Mouse (Mus musculus) thymus, adult 2 months (tissue): ENCODE measurements around the gene 3110082I17Rik. TPM values are rescaled to one million over a fixed set of nuclear protein-coding genes. Genes with fewer than 3 reads are reported as not detected.

Experiments
- DNase-seq: peaks from one replicate; pipeline ENCODE4 v3.0.0; 2021
- H3K27ac ChIP-seq: fragments of 200-500 bp; 2 replicates; pipeline ENCODE4 v1.5.1; 2012; ENCODE audit warnings: low read length, control low read depth; ENCODE audit not compliant: control insufficient read depth, insufficient read depth
- H3K27me3 ChIP-seq: fragments of 200-500 bp; 2 replicates; pipeline ENCODE4 v1.6.1; 2012; ENCODE audit warnings: mild to moderate bottlenecking, low read length, moderate library complexity, mixed read lengths; ENCODE audit not compliant: control insufficient read depth, insufficient read depth
- H3K36me3 ChIP-seq: fragments of 200-500 bp; 2 replicates; pipeline ENCODE4 v1.6.1; 2012; ENCODE audit warnings: mild to moderate bottlenecking, low read length, moderate library complexity; ENCODE audit not compliant: control insufficient read depth, insufficient read depth
- H3K4me1 ChIP-seq: fragments of 200-500 bp; replicated peaks from 2 replicates; pipeline ENCODE4 v1.6.1; 2012; ENCODE audit warnings: low read length; ENCODE audit not compliant: control insufficient read depth, insufficient read depth
- H3K4me3 ChIP-seq: fragments of 200-500 bp; 2 replicates; pipeline ENCODE4 v1.5.1; 2012; ENCODE audit warnings: mild to moderate bottlenecking, low read length, control low read depth, moderate library complexity; ENCODE audit not compliant: control insufficient read depth, insufficient read depth
- CTCF ChIP-seq: fragments of 200-500 bp; IDR thresholded peaks from 2 replicates; pipeline ENCODE4 v1.5.1; 2012; ENCODE audit warnings: mild to moderate bottlenecking, control low read depth, low read length, moderate library complexity, borderline replicate concordance; ENCODE audit not compliant: control insufficient read depth, poor library complexity, insufficient read depth; ENCODE audit errors: extremely low read depth
- POLR2A ChIP-seq: fragments of 200-500 bp; IDR thresholded peaks from 2 replicates; pipeline ENCODE4 v1.6.1; 2012; ENCODE audit warnings: mild to moderate bottlenecking, low read length, control low read depth, moderate library complexity; ENCODE audit not compliant: control insufficient read depth, poor library complexity, insufficient read depth; ENCODE audit errors: extremely low read depth
- WGBS: fragments of 180-500 bp; shearing (Covaris S2); methylation state at CpG from one replicate; pipeline ENCODE4 v1.1.7; 2018; 5-methylcytosine and 5-hydroxymethylcytosine counted together
- polyA plus RNA-seq: library from polyadenylated mRNA; depleted of rRNA; stranded (reverse); fragments of >200 nt; gene quantifications from 2 replicates; pipeline ENCODE4 v1.2.3, GENCODE M21; 2012

The 3110082I17Rik gene
- polyA plus RNA-seq, 1 experiment, result 7.5 TPM

- H3K27me3 ChIP-seq, result no peaks in the 10 kb centered on the region
- WGBS, result 84% methylated on average over 6 of the region's 6 CpGs
- H3K4me1 ChIP-seq, result peaks cover 15% of the 10 kb centered on the region
- TF ChIP-seq CTCF (no peak), POLR2A (no peak)
- H3K27ac ChIP-seq, result no peak overlapping the region
- H3K36me3 ChIP-seq, result peaks cover 4% of the 10 kb centered on the region; the same call in 1 of the 2 replicates
- no peak for DNase-seq
- no peak overlapping the region for H3K4me3 ChIP-seq
Measured at GRCm38 (mm10) chr5:139389676-139390061, 70.7 kb downstream of the 3110082I17Rik start.

GRCm38 (mm10) chr5:139388694-139389675 lies 71.3 kb downstream of the 3110082I17Rik start:
- TF ChIP-seq POLR2A (no peak), CTCF (no peak)
- H3K27me3 ChIP-seq, result no peaks in the 10 kb centered on the region
- H3K4me3 ChIP-seq, result no peak overlapping the region
- peaks cover 4% of the 10 kb centered on the region; the same call in 1 of the 2 replicates for H3K36me3 ChIP-seq
- 93% methylated on average over 17 of the region's 17 CpGs for WGBS
- peaks cover 14% of the 10 kb centered on the region for H3K4me1 ChIP-seq
- H3K27ac ChIP-seq, result no peak overlapping the region
- no peak for DNase-seq

- 82% methylated on average over 4 of the region's 4 CpGs for WGBS
- TF ChIP-seq POLR2A, result no peak
- TF ChIP-seq CTCF, result no peak
- no peak overlapping the region for H3K4me3 ChIP-seq
- no peak overlapping the region for H3K27ac ChIP-seq
- peaks cover under 1% of the 10 kb centered on the region; the same call in 1 of the 2 replicates for H3K36me3 ChIP-seq
- no peak for DNase-seq
- H3K27me3 ChIP-seq, result no peaks in the 10 kb centered on the region
- H3K4me1 ChIP-seq, result peaks cover 21% of the 10 kb centered on the region
Measured at GRCm38 (mm10) chr5:139388195-139388570, 72.1 kb downstream of the 3110082I17Rik start.

DNA sequence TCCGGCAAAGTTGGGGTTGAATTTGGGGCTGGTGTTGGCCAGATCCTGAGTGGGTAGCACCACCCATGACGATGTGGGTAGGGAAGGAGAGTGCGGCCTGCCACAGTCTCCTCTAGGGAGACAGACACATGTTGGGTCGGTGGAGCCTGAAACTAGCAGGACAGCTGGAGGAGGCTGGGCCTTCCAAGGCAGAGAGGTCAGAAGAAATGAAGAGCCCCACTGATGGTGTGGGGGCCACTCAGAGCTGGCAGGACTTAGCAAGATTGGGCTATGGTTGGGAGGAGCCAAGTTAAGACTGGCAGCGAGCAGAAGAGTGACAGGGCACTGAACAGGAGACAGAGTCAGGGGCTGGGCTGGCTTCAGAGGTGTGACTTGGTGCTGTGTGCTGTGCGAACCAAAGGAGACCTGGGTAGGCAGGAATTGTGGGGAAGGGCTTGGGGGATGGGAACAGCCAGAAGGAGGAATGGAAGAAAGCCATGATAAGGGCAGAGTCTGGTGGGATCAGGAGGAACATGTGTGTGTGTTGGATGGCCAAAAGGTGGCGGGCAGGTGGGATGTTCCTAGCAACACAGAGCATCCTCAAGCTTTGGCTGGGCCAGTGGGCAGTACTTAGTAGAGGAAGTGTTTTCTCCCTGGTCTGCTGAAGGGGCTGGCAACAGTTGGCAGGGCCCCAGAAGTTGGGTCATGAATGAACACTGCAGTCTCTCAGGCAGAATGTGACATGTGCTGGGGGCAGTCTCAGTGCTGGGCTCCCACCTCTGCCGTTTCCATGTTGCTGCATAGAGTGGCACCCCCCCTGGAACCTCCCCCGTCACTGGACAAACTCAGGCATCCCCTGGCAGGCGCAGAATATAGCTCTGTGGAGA lies 72.8 kb downstream of the 3110082I17Rik start:
- no peak for DNase-seq
- Histone ChIP-seq H3K27me3 (no peaks in the 10 kb centered on the region), H3K27ac (no peak overlapping the region), H3K36me3 (no peaks in the 10 kb centered on the region), H3K4me1 (peaks cover 27% of the 10 kb centered on the region), H3K4me3 (no peak overlapping the region)
- TF ChIP-seq CTCF, result no peak
- no peak for TF ChIP-seq POLR2A
- 89% methylated on average over 10 of the region's 10 CpGs for WGBS

GRCm38 (mm10) chr5:139386047-139386446 lies 74.3 kb downstream of the 3110082I17Rik start:
- Histone ChIP-seq H3K4me3 (no peak overlapping the region), H3K27me3 (no peaks in the 10 kb centered on the region), H3K4me1 (peaks cover 37% of the 10 kb centered on the region), H3K36me3 (no peaks in the 10 kb centered on the region), H3K27ac (no peak overlapping the region)
- no peak for DNase-seq
- TF ChIP-seq CTCF (no peak), POLR2A (no peak)
- 95% methylated on average over 5 of the region's 5 CpGs for WGBS

DNA sequence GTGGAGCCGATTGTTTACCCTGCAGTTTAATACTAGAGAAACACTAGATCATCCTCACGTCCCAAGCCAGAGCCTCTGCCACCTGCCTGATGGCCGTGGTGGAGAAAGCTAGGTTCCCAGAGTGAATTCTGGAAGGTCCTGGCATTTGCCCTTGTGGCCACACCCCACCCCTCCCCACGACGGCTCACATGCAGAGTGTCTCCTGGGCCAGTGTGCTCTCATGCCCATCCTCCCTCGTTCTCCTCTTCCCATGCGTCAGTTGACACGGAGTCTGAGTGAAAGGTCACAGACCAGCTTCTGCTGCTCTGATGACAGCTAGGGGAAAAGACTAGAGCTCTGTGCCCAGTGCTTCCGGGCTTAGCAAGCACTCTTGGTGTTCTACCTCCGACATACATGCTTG lies 75.8 kb downstream of the 3110082I17Rik start:
- Histone ChIP-seq H3K4me3 (no peak overlapping the region), H3K36me3 (no peaks in the 10 kb centered on the region), H3K4me1 (peaks cover 49% of the 10 kb centered on the region), H3K27ac (no peak overlapping the region), H3K27me3 (no peaks in the 10 kb centered on the region)
- 91% methylated on average over 10 of the region's 10 CpGs for WGBS
- no peak for DNase-seq
- TF ChIP-seq CTCF, result no peak
- no peak for TF ChIP-seq POLR2A
